Mouse (Mus musculus): ENCODE data around the gene Tpm1. TPM values are rescaled to one million over a fixed set of nuclear protein-coding genes. Genes with fewer than 3 reads are reported as not detected.

The Tpm1 gene
- polyA plus RNA-seq, 1 experiment from 2014 or later = 422 TPM

- no peak for ATAC-seq (ENCODE audit: low FRiP score, low TSS enrichment)
- no peak overlapping the region for H3K9ac ChIP-seq (ENCODE audit: low read depth, low read length)
Measured at GRCm38 (mm10) chr9:67036527-67037118, 12.6 kb downstream of the Tpm1 start.

GRCm38 (mm10) chr9:67035957-67036451 is 13.2 kb downstream of the Tpm1 start:
- no peak overlapping the region for H3K27ac ChIP-seq (ENCODE audit: low read depth, low read length)
- no peak overlapping the region for H3K4me2 ChIP-seq (replicated peaks; ENCODE audit: low read depth, low read length)
- no peak for ATAC-seq (ENCODE audit: low FRiP score, low TSS enrichment)
- H3K27me3 ChIP-seq (ENCODE audit: control insufficient read depth, insufficient read depth, low read length) = no peaks in the 10 kb centered on the region
- H3K9me3 ChIP-seq (ENCODE audit: control insufficient read depth, low read length) = peaks cover 10% of the 10 kb centered on the region
- H3K4me3 ChIP-seq (ENCODE audit: low read length) = no peak overlapping the region
- H3K36me3 ChIP-seq (ENCODE audit: control insufficient read depth, insufficient read depth, low read length) = peaks cover 63% of the 10 kb centered on the region
- H3K4me1 ChIP-seq (ENCODE audit: control insufficient read depth, insufficient read depth, low read length) = peaks cover 25% of the 10 kb centered on the region
- no peak overlapping the region for H3K9ac ChIP-seq (ENCODE audit: low read depth, low read length)
- 82% methylated on average over 12 of the region's 12 CpGs for WGBS

More at GRCm38 (mm10) chr9:67036527-67037118, 12.6 kb downstream of the Tpm1 start:
- Histone ChIP-seq H3K4me3 (ENCODE audit: low read length) (no peak overlapping the region), H3K4me2 (replicated peaks; ENCODE audit: low read depth, low read length) (no peak overlapping the region), H3K4me1 (ENCODE audit: control insufficient read depth, insufficient read depth, low read length) (peaks cover 31% of the 10 kb centered on the region), H3K27me3 (ENCODE audit: control insufficient read depth, insufficient read depth, low read length) (no peaks in the 10 kb centered on the region), H3K27ac (ENCODE audit: low read depth, low read length) (peak overlapping the region; percentile 42), H3K36me3 (ENCODE audit: control insufficient read depth, insufficient read depth, low read length) (peaks cover 57% of the 10 kb centered on the region), H3K9me3 (ENCODE audit: control insufficient read depth, low read length) (peaks cover 10% of the 10 kb centered on the region)
- 55% methylated on average over 2 of the region's 2 CpGs for WGBS

GRCm38 (mm10) chr9:67034677-67035076 is 14.5 kb downstream of the Tpm1 start:
- Histone ChIP-seq H3K9ac (ENCODE audit: low read depth, low read length) (no peak overlapping the region), H3K9me3 (ENCODE audit: control insufficient read depth, low read length) (peaks cover 10% of the 10 kb centered on the region), H3K4me3 (ENCODE audit: low read length) (no peak overlapping the region), H3K27me3 (ENCODE audit: control insufficient read depth, insufficient read depth, low read length) (no peaks in the 10 kb centered on the region), H3K4me2 (replicated peaks; ENCODE audit: low read depth, low read length) (no peak overlapping the region), H3K4me1 (ENCODE audit: control insufficient read depth, insufficient read depth, low read length) (peaks cover 14% of the 10 kb centered on the region; the same call in 1 of the 2 replicates), H3K27ac (ENCODE audit: low read depth, low read length) (no peak overlapping the region), H3K36me3 (ENCODE audit: control insufficient read depth, insufficient read depth, low read length) (peaks cover 76% of the 10 kb centered on the region)
- 91% methylated on average over 4 of the region's 4 CpGs for WGBS
- ATAC-seq (ENCODE audit: low FRiP score, low TSS enrichment) = no peak

GRCm38 (mm10) chr9:67033016-67033415 is 16.2 kb downstream of the Tpm1 start:
- Histone ChIP-seq H3K27ac (ENCODE audit: low read depth, low read length) (no peak overlapping the region), H3K4me1 (ENCODE audit: control insufficient read depth, insufficient read depth, low read length) (peaks cover 5% of the 10 kb centered on the region; the same call in 1 of the 2 replicates), H3K4me2 (replicated peaks; ENCODE audit: low read depth, low read length) (no peak overlapping the region), H3K9me3 (ENCODE audit: control insufficient read depth, low read length) (peaks cover 10% of the 10 kb centered on the region), H3K27me3 (ENCODE audit: control insufficient read depth, insufficient read depth, low read length) (no peaks in the 10 kb centered on the region), H3K9ac (ENCODE audit: low read depth, low read length) (no peak overlapping the region), H3K36me3 (ENCODE audit: control insufficient read depth, insufficient read depth, low read length) (peaks cover 88% of the 10 kb centered on the region), H3K4me3 (ENCODE audit: low read length) (no peak overlapping the region)
- WGBS = 95% methylated on average over 10 of the region's 10 CpGs
- no peak for ATAC-seq (ENCODE audit: low FRiP score, low TSS enrichment)

- ATAC-seq (ENCODE audit: low FRiP score, low TSS enrichment) = no peak
- Histone ChIP-seq H3K9me3 (ENCODE audit: control insufficient read depth, low read length) (peaks cover 10% of the 10 kb centered on the region), H3K9ac (ENCODE audit: low read depth, low read length) (no peak overlapping the region), H3K27me3 (ENCODE audit: control insufficient read depth, insufficient read depth, low read length) (no peaks in the 10 kb centered on the region), H3K4me1 (ENCODE audit: control insufficient read depth, insufficient read depth, low read length) (peaks cover 5% of the 10 kb centered on the region; the same call in 1 of the 2 replicates), H3K4me3 (ENCODE audit: low read length) (no peak overlapping the region), H3K36me3 (ENCODE audit: control insufficient read depth, insufficient read depth, low read length) (peaks cover 92% of the 10 kb centered on the region), H3K27ac (ENCODE audit: low read depth, low read length) (no peak overlapping the region), H3K4me2 (replicated peaks; ENCODE audit: low read depth, low read length) (no peak overlapping the region)
- WGBS = 94% methylated on average over 15 of the region's 15 CpGs
Measured at GRCm38 (mm10) chr9:67032611-67033010, 16.6 kb downstream of the Tpm1 start.

- Histone ChIP-seq H3K9me3 (ENCODE audit: control insufficient read depth, low read length) (no peaks in the 10 kb centered on the region), H3K36me3 (ENCODE audit: control insufficient read depth, insufficient read depth, low read length) (peaks cover 96% of the 10 kb centered on the region), H3K27ac (ENCODE audit: low read depth, low read length) (no peak overlapping the region), H3K4me1 (ENCODE audit: control insufficient read depth, insufficient read depth, low read length) (no peaks in the 10 kb centered on the region), H3K4me3 (ENCODE audit: low read length) (no peak overlapping the region), H3K27me3 (ENCODE audit: control insufficient read depth, insufficient read depth, low read length) (no peaks in the 10 kb centered on the region), H3K9ac (ENCODE audit: low read depth, low read length) (no peak overlapping the region), H3K4me2 (replicated peaks; ENCODE audit: low read depth, low read length) (no peak overlapping the region)
- 87% methylated on average over 13 of the region's 13 CpGs for WGBS
- ATAC-seq (ENCODE audit: low FRiP score, low TSS enrichment) = no peak
Measured at GRCm38 (mm10) chr9:67029518-67029917, 19.7 kb downstream of the Tpm1 start.

- 79% methylated on average over 4 of the region's 4 CpGs for WGBS
- ATAC-seq (ENCODE audit: low FRiP score, low TSS enrichment) = no peak
- H3K4me1 ChIP-seq (ENCODE audit: control insufficient read depth, insufficient read depth, low read length) = no peaks in the 10 kb centered on the region
- H3K4me3 ChIP-seq (ENCODE audit: low read length) = no peak overlapping the region
- H3K27me3 ChIP-seq (ENCODE audit: control insufficient read depth, insufficient read depth, low read length) = no peaks in the 10 kb centered on the region
- no peak overlapping the region for H3K4me2 ChIP-seq (replicated peaks; ENCODE audit: low read depth, low read length)
- peaks cover 96% of the 10 kb centered on the region for H3K36me3 ChIP-seq (ENCODE audit: control insufficient read depth, insufficient read depth, low read length)
- H3K9ac ChIP-seq (ENCODE audit: low read depth, low read length) = no peak overlapping the region
- H3K9me3 ChIP-seq (ENCODE audit: control insufficient read depth, low read length) = no peaks in the 10 kb centered on the region
- no peak overlapping the region for H3K27ac ChIP-seq (ENCODE audit: low read depth, low read length)
Measured at GRCm38 (mm10) chr9:67028929-67029328, 20.3 kb downstream of the Tpm1 start.

- H3K9me3 ChIP-seq (ENCODE audit: control insufficient read depth, low read length) = no peaks in the 10 kb centered on the region
- no peak for ATAC-seq (ENCODE audit: low FRiP score, low TSS enrichment)
- no peak overlapping the region for H3K4me3 ChIP-seq (ENCODE audit: low read length)
- H3K27ac ChIP-seq (ENCODE audit: low read depth, low read length) = no peak overlapping the region
- H3K27me3 ChIP-seq (ENCODE audit: control insufficient read depth, insufficient read depth, low read length) = no peaks in the 10 kb centered on the region
- no peaks in the 10 kb centered on the region for H3K4me1 ChIP-seq (ENCODE audit: control insufficient read depth, insufficient read depth, low read length)
- WGBS = 91% methylated on average over 12 of the region's 12 CpGs
- H3K4me2 ChIP-seq (replicated peaks; ENCODE audit: low read depth, low read length) = no peak overlapping the region
- peaks cover 95% of the 10 kb centered on the region for H3K36me3 ChIP-seq (ENCODE audit: control insufficient read depth, insufficient read depth, low read length)
- H3K9ac ChIP-seq (ENCODE audit: low read depth, low read length) = no peak overlapping the region
Measured at GRCm38 (mm10) chr9:67028133-67028724, 21.0 kb downstream of the Tpm1 start.

GRCm38 (mm10) chr9:67026890-67027289 is 22.3 kb downstream of the Tpm1 start:
- Histone ChIP-seq H3K27me3 (ENCODE audit: control insufficient read depth, insufficient read depth, low read length) (no peaks in the 10 kb centered on the region), H3K4me1 (ENCODE audit: control insufficient read depth, insufficient read depth, low read length) (no peaks in the 10 kb centered on the region), H3K27ac (ENCODE audit: low read depth, low read length) (no peak overlapping the region), H3K4me2 (replicated peaks; ENCODE audit: low read depth, low read length) (no peak overlapping the region), H3K36me3 (ENCODE audit: control insufficient read depth, insufficient read depth, low read length) (peaks cover 94% of the 10 kb centered on the region), H3K9ac (ENCODE audit: low read depth, low read length) (no peak overlapping the region), H3K4me3 (ENCODE audit: low read length) (no peak overlapping the region), H3K9me3 (ENCODE audit: control insufficient read depth, low read length) (no peaks in the 10 kb centered on the region)
- 93% methylated on average over 7 of the region's 7 CpGs for WGBS
- ATAC-seq (ENCODE audit: low FRiP score, low TSS enrichment) = no peak
